Mouse (Mus musculus) heart, embryonic 10.5 days (tissue): Measurements from ENCODE around the gene Pknox2. TPM values are rescaled to one million over a fixed set of nuclear protein-coding genes. Genes with fewer than 3 reads are reported as not detected.

Source experiments
- DNase-seq: peaks from one replicate; pipeline ENCODE4 v3.0.0-alpha.2; 2017; ENCODE audit warnings: low spot score
- H3K27ac ChIP-seq: fragments of 300-500 bp; sonication (generic); 2 replicates; pipeline ENCODE4 v1.5.1; 2016; ENCODE audit warnings: mild to moderate bottlenecking
- H3K27me3 ChIP-seq: fragments of 300-500 bp; sonication (generic); 2 replicates; pipeline ENCODE4 v1.6.1; 2016; ENCODE audit warnings: mild to moderate bottlenecking; ENCODE audit not compliant: poor library complexity, insufficient read depth, severe bottlenecking
- H3K36me3 ChIP-seq: fragments of 300-500 bp; sonication (generic); 2 replicates; pipeline ENCODE4 v1.6.1; 2016; ENCODE audit warnings: mild to moderate bottlenecking, moderate library complexity
- H3K4me1 ChIP-seq: fragments of 300-500 bp; sonication (generic); 2 replicates; pipeline ENCODE4 v1.6.1; 2016; ENCODE audit warnings: mild to moderate bottlenecking
- H3K4me3 ChIP-seq: fragments of 300-500 bp; sonication (generic); 2 replicates; pipeline ENCODE4 v1.5.1; 2016; ENCODE audit warnings: mild to moderate bottlenecking, moderate library complexity
- H3K9me3 ChIP-seq: fragments of 300-500 bp; sonication (generic); 2 replicates; pipeline ENCODE4 v1.6.1; 2016; ENCODE audit warnings: mild to moderate bottlenecking, moderate library complexity
- WGBS: fragments of 180-500 bp; shearing (Covaris S2); methylation state at CpG from one replicate; pipeline ENCODE4 v1.1.7; 2016; 5-methylcytosine and 5-hydroxymethylcytosine counted together
- polyA plus RNA-seq: library from polyadenylated mRNA; unstranded; fragments of >200 nt; fragmentation: Nextera tagmentation; extraction: Ambion mirVana; gene quantifications from 2 replicates; pipeline ENCODE4 v1.2.1, GENCODE M21; 2016

Gene Pknox2
- polyA plus RNA-seq, 1 experiment from 2014 or later = 9.1 TPM

GRCm38 (mm10) chr9:36976596-36977362 lies 170.4 kb downstream of the Pknox2 start:
- no peak overlapping the region for H3K4me3 ChIP-seq
- DNase-seq = no peak
- peaks cover 27% of the 10 kb centered on the region for H3K4me1 ChIP-seq
- H3K36me3 ChIP-seq = no peaks in the 10 kb centered on the region
- 0 out of 2 replicates have a peak overlapping the region, but pooled peaks have one; percentile 6 for H3K27ac ChIP-seq
- no peaks in the 10 kb centered on the region for H3K9me3 ChIP-seq
- 13% methylated on average over 11 of the region's 11 CpGs for WGBS
- no peaks in the 10 kb centered on the region for H3K27me3 ChIP-seq

- H3K27ac ChIP-seq = no peak overlapping the region
- WGBS = 66% methylated on average over 11 of the region's 11 CpGs
- H3K9me3 ChIP-seq = no peaks in the 10 kb centered on the region
- DNase-seq = no peak
- H3K27me3 ChIP-seq = no peaks in the 10 kb centered on the region; the same call in 1 of the 2 replicates
- no peak overlapping the region for H3K4me3 ChIP-seq
- peaks cover 27% of the 10 kb centered on the region for H3K4me1 ChIP-seq
- H3K36me3 ChIP-seq = no peaks in the 10 kb centered on the region
Observed at GRCm38 (mm10) chr9:36973486-36974227, 173.6 kb downstream of the Pknox2 start.

GRCm38 (mm10) chr9:36972089-36972488 lies 175.1 kb downstream of the Pknox2 start:
- Histone ChIP-seq H3K4me1 (peaks cover 21% of the 10 kb centered on the region), H3K9me3 (no peaks in the 10 kb centered on the region), H3K27ac (no peak overlapping the region), H3K27me3 (peaks cover 6% of the 10 kb centered on the region; the same call in 1 of the 2 replicates), H3K4me3 (no peak overlapping the region), H3K36me3 (no peaks in the 10 kb centered on the region)
- DNase-seq = no peak
- 33% methylated on average over 3 of the region's 3 CpGs for WGBS

- DNase-seq = no peak
- Histone ChIP-seq H3K27ac (no peak overlapping the region), H3K36me3 (no peaks in the 10 kb centered on the region), H3K4me3 (no peak overlapping the region), H3K4me1 (peaks cover 11% of the 10 kb centered on the region), H3K27me3 (peaks cover 9% of the 10 kb centered on the region; the same call in 1 of the 2 replicates), H3K9me3 (no peaks in the 10 kb centered on the region)
- WGBS = 26% methylated on average over 3 of the region's 3 CpGs
Observed at GRCm38 (mm10) chr9:36971066-36971465, 176.1 kb downstream of the Pknox2 start.

- no peaks in the 10 kb centered on the region for H3K36me3 ChIP-seq
- no peak overlapping the region for H3K4me3 ChIP-seq
- H3K27me3 ChIP-seq = peaks cover 9% of the 10 kb centered on the region; the same call in 1 of the 2 replicates
- H3K9me3 ChIP-seq = no peaks in the 10 kb centered on the region
- 6% methylated on average over 5 of the region's 5 CpGs for WGBS
- peaks cover 11% of the 10 kb centered on the region for H3K4me1 ChIP-seq
- no peak for DNase-seq
- H3K27ac ChIP-seq = no peak overlapping the region
Observed at GRCm38 (mm10) chr9:36970651-36971050, 176.6 kb downstream of the Pknox2 start.

GRCm38 (mm10) chr9:36969131-36969530 lies 178.1 kb downstream of the Pknox2 start:
- H3K4me3 ChIP-seq = no peak overlapping the region
- no peaks in the 10 kb centered on the region for H3K9me3 ChIP-seq
- no peak overlapping the region for H3K27ac ChIP-seq
- peaks cover 18% of the 10 kb centered on the region for H3K4me1 ChIP-seq
- 88% methylated on average over 1 of the region's 1 CpGs for WGBS
- DNase-seq = no peak
- H3K36me3 ChIP-seq = no peaks in the 10 kb centered on the region
- H3K27me3 ChIP-seq = peaks cover 9% of the 10 kb centered on the region; the same call in 1 of the 2 replicates

GRCm38 (mm10) chr9:36968713-36969112 lies 178.5 kb downstream of the Pknox2 start:
- 49% methylated on average over 7 of the region's 7 CpGs for WGBS
- Histone ChIP-seq H3K27ac (no peak overlapping the region), H3K27me3 (peaks cover 9% of the 10 kb centered on the region; the same call in 1 of the 2 replicates), H3K9me3 (no peaks in the 10 kb centered on the region), H3K36me3 (no peaks in the 10 kb centered on the region), H3K4me1 (peaks cover 22% of the 10 kb centered on the region), H3K4me3 (no peak overlapping the region)
- no peak for DNase-seq

- Histone ChIP-seq H3K9me3 (no peaks in the 10 kb centered on the region), H3K27me3 (peaks cover 9% of the 10 kb centered on the region; the same call in 1 of the 2 replicates), H3K27ac (no peak overlapping the region), H3K36me3 (no peaks in the 10 kb centered on the region), H3K4me3 (no peak overlapping the region), H3K4me1 (peaks cover 27% of the 10 kb centered on the region)
- no peak for DNase-seq
- WGBS = 79% methylated on average over 7 of the region's 7 CpGs
Observed at GRCm38 (mm10) chr9:36968236-36968635, 179.0 kb downstream of the Pknox2 start.

- H3K4me3 ChIP-seq = no peak overlapping the region
- peaks cover 9% of the 10 kb centered on the region; the same call in 1 of the 2 replicates for H3K27me3 ChIP-seq
- no peaks in the 10 kb centered on the region for H3K36me3 ChIP-seq
- WGBS = 60% methylated on average over 5 of the region's 5 CpGs
- no peaks in the 10 kb centered on the region for H3K9me3 ChIP-seq
- H3K27ac ChIP-seq = no peak overlapping the region
- DNase-seq = no peak
- H3K4me1 ChIP-seq = peaks cover 40% of the 10 kb centered on the region
Observed at GRCm38 (mm10) chr9:36965720-36966119, 181.5 kb downstream of the Pknox2 start.

- 19% methylated on average over 5 of the region's 5 CpGs for WGBS
- 0 out of 2 replicates have a peak overlapping the region, but pooled peaks have one; percentile 22 for H3K27ac ChIP-seq
- H3K4me1 ChIP-seq = peaks cover 40% of the 10 kb centered on the region
- no peak overlapping the region for H3K4me3 ChIP-seq
- H3K36me3 ChIP-seq = no peaks in the 10 kb centered on the region
- H3K9me3 ChIP-seq = no peaks in the 10 kb centered on the region
- no peak for DNase-seq
- 0 out of 2 replicates have a peak, but pooled peaks cover 9% of the 10 kb centered on the region for H3K27me3 ChIP-seq
Observed at GRCm38 (mm10) chr9:36964230-36964629, 183.0 kb downstream of the Pknox2 start.

- Histone ChIP-seq H3K36me3 (no peaks in the 10 kb centered on the region), H3K9me3 (no peaks in the 10 kb centered on the region), H3K4me3 (no peak overlapping the region), H3K4me1 (peaks cover 40% of the 10 kb centered on the region), H3K27ac (no peak overlapping the region), H3K27me3 (0 out of 2 replicates have a peak, but pooled peaks cover 9% of the 10 kb centered on the region)
- DNase-seq = no peak
- WGBS = 41% methylated on average over 3 of the region's 3 CpGs
Observed at GRCm38 (mm10) chr9:36963512-36963911, 183.7 kb downstream of the Pknox2 start.

- no peaks in the 10 kb centered on the region for H3K36me3 ChIP-seq
- no peak overlapping the region for H3K27ac ChIP-seq
- DNase-seq = no peak
- H3K4me1 ChIP-seq = peaks cover 40% of the 10 kb centered on the region
- no peaks in the 10 kb centered on the region for H3K9me3 ChIP-seq
- WGBS = 24% methylated on average over 1 of the region's 1 CpGs
- no peak overlapping the region for H3K4me3 ChIP-seq
- 0 out of 2 replicates have a peak, but pooled peaks cover under 1% of the 10 kb centered on the region for H3K27me3 ChIP-seq
Observed at GRCm38 (mm10) chr9:36961874-36962273, 185.3 kb downstream of the Pknox2 start.

GRCm38 (mm10) chr9:36961153-36961552 lies 186.1 kb downstream of the Pknox2 start:
- H3K4me1 ChIP-seq = peaks cover 40% of the 10 kb centered on the region
- no peak overlapping the region for H3K27ac ChIP-seq
- H3K9me3 ChIP-seq = no peaks in the 10 kb centered on the region
- no peak for DNase-seq
- H3K4me3 ChIP-seq = no peak overlapping the region
- 82% methylated on average over 5 of the region's 5 CpGs for WGBS
- no peaks in the 10 kb centered on the region for H3K36me3 ChIP-seq
- no peaks in the 10 kb centered on the region for H3K27me3 ChIP-seq
